Mouse (Mus musculus): ENCODE measurements around the gene Hcfc1r1.
A peak's percentile ranks its signal among the peaks of the same experiment; 100 is the strongest.

DNA sequence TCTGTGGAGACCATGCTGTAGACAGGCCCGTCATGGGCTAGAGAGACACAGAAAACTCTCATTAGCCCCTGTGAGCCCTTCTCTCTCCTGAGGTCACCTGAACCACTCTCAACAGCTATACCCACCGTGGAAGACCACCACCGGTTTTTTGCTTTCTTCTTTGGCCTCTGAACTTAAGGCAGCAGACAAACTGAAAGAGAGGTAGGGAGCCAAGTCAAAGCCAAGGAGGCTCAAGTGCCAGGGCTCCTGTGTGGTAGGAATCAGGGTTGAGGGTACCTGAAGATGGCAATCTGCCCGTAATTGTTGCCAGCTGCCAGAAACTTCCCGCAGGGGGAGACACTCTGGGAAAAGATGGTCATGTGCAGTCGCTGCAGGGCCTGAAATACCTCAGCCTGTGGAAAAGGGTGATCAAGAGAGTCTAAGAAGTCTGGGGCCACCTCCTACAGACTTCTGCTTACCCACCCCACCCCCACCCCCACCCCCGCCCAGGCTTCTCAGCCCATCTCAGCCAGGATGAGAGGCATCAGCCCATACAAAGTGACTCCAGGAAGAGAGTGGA, 2.8 kb upstream of the Hcfc1r1 start:
- TF ChIP-seq CTCF (IDR thresholded peaks at IDR 0.05; ENCODE audit: low read depth, low read length) = peak; percentile 22
- TF ChIP-seq EP300 (IDR thresholded peaks at IDR 0.05; ENCODE audit: insufficient read depth, low read depth, low read length) = no peak
